Mouse (Mus musculus) adrenal gland, adult 8-10 months (tissue): ENCODE data around the gene Tmsb15b1. TPM values are rescaled to one million over a fixed set of nuclear protein-coding genes. Genes with fewer than 3 reads are reported as not detected.

Experiments used
- total RNA-seq, 4 experiments: library from RNA; stranded (reverse); gene quantifications; 2 replicates each; pipeline ENCODE4 v1.2.4; 2022

Tmsb15b1 gene
- total RNA-seq, 4 experiments from 2014 or later, result 1.0 to 9.8 (median 5.8) TPM

Other genes with a start within 250 kb of the Tmsb15b1 start
- 100 to 1,000 TPM; 290 to 312 (median 296) TPM for gene Morf4l2, start 233.2 kb downstream of the Tmsb15b1 start, total RNA-seq
- gene Glra4, start 196.7 kb downstream of the Tmsb15b1 start, total RNA-seq, result under 1 TPM in 1 of 4 experiments, not detected in 3; 0.18 TPM
- gene Plp1, start 154.2 kb downstream of the Tmsb15b1 start, total RNA-seq, result 1 to 10 TPM; 5.4 to 8.0 (median 6.9) TPM
- gene Rab9b, start 108.1 kb downstream of the Tmsb15b1 start, total RNA-seq, result 1 to 10 TPM in 1 of 4 experiments, under 1 TPM in 3; 0.49 to 1.1 (median 0.69) TPM
- not detected for gene H2bfm, start 49.5 kb downstream of the Tmsb15b1 start, total RNA-seq
- 10 to 100 TPM; 14.3 to 23.8 (median 18.6) TPM for gene Tmsb15b2, start 1.4 kb downstream of the Tmsb15b1 start, total RNA-seq
- 1 to 10 TPM; 1.2 to 2.6 (median 2.2) TPM for gene Tmsb15l, start within 50 bp of the Tmsb15b1 start, total RNA-seq
- 10 to 100 TPM; 16.7 to 29.0 (median 22.0) TPM for gene Zcchc18, start 16.3 kb upstream of the Tmsb15b1 start, total RNA-seq
- 10 to 100 TPM in 1 of 4 experiments, 1 to 10 TPM in 3; 6.6 to 12.0 (median 9.0) TPM for gene Slc25a53, start 61.4 kb upstream of the Tmsb15b1 start, total RNA-seq
- 1 to 10 TPM; 6.4 to 8.3 (median 7.2) TPM for gene Fam199x, start 72.7 kb upstream of the Tmsb15b1 start, total RNA-seq
- gene Esx1, start 145.2 kb upstream of the Tmsb15b1 start, total RNA-seq, result not detected